Mouse (Mus musculus) macrophage (primary cell): ENCODE results near the gene Snrpg. TPM values are rescaled to one million over a fixed set of nuclear protein-coding genes. Genes with fewer than 3 reads are reported as not detected.
A peak's percentile ranks its signal among the peaks of the same experiment; 100 is the strongest.
"Not testable (repeated sequence)": the region's sequence is repeated elsewhere in the genome, so short reads cannot be mapped to it uniquely, and the experiment has no call there.

ENCODE experiments used
- H3K27ac ChIP-seq: fragments of 350-480 bp; formaldehyde crosslinking; 2 replicates; pipeline ENCODE4 v1.9.0; 2021
- H3K36me3 ChIP-seq: fragments of 350-480 bp; formaldehyde crosslinking; 2 replicates; pipeline ENCODE4 v1.9.0; 2021; ENCODE audit errors: inconsistent target
- H3K4me3 ChIP-seq: fragments of 350-480 bp; formaldehyde crosslinking; 2 replicates; pipeline ENCODE4 v1.9.0; 2021; ENCODE audit errors: inconsistent target
- H3K79me2 ChIP-seq: fragments of 350-480 bp; formaldehyde crosslinking; 2 replicates; pipeline ENCODE4 v1.9.0; 2021; ENCODE audit errors: inconsistent target
- WGBS: methylation state at CpG from one replicate; pipeline ENCODE4 v1.1.7; 2026; ENCODE audit warnings: inconsistent platforms; ENCODE audit not compliant: missing documents; 5-methylcytosine and 5-hydroxymethylcytosine counted together
- polyA plus RNA-seq: library from polyadenylated mRNA; stranded (reverse); fragments of 250-400 nt; gene quantifications from 3 replicates; pipeline ENCODE4 v1.2.4, GENCODE M21; 2018; ENCODE audit warnings: inconsistent platforms

The Snrpg gene
- polyA plus RNA-seq, 1 experiment from 2014 or later, result 12.5 TPM

DNA sequence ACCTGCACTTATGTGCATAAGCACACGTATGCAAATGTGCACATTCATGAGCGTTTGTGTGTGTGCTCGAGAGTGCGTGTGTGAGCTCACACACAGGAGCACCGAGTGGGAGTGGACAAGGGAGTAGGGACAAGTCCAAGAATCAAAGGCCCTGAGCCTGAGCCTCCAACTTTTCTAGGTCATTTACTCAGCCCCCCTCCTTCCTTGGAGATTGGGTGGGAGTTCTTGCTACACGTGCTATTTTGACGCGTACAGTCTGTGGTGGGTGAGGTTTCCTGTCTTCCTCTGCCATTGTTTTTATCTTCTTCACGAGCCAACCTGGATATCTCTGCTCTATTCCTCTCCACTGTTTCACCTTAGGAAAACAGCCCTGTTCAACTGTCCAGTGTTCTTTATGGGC, 14.1 kb upstream of the Snrpg start:
- Histone ChIP-seq H3K36me3 (no peaks in the 10 kb centered on the region), H3K79me2 (no peaks in the 10 kb centered on the region), H3K27ac (no peak overlapping the region), H3K4me3 (no peak overlapping the region)
- WGBS, result 60% methylated on average over 9 of the region's 9 CpGs

GRCm38 (mm10) chr6:86360691-86361090, 10.4 kb upstream of the Snrpg start:
- H3K79me2 ChIP-seq, result no peaks in the 10 kb centered on the region
- no peaks in the 10 kb centered on the region for H3K36me3 ChIP-seq
- H3K27ac ChIP-seq, result no peak overlapping the region
- WGBS, result 83% methylated on average over 7 of the region's 7 CpGs
- H3K4me3 ChIP-seq, result no peak overlapping the region

DNA sequence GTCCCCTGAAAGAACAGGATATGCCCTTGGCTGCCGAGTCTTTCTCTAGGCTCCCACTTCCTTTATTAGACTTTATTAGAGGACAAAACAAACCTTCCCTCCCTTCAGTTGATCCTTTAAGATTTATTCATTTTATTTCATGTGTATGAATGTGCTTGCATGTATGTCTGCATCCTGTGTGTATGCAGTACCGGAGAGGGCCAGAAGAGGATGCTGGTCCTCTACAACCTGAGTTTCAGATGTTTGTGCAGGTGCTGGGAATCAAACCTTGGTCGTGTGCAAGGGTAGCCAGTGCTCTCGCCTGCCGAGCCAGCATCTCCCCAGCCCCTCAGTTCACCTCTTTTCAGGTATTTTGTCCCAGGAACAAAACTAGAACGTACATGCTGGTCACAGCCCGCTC, 9.7 kb upstream of the Snrpg start:
- H3K4me3 ChIP-seq, result no peak overlapping the region
- H3K79me2 ChIP-seq, result no peaks in the 10 kb centered on the region; the same call in 1 of the 2 replicates
- WGBS, result 88% methylated on average over 7 of the region's 7 CpGs
- no peaks in the 10 kb centered on the region for H3K36me3 ChIP-seq
- H3K27ac ChIP-seq, result no peak overlapping the region

DNA sequence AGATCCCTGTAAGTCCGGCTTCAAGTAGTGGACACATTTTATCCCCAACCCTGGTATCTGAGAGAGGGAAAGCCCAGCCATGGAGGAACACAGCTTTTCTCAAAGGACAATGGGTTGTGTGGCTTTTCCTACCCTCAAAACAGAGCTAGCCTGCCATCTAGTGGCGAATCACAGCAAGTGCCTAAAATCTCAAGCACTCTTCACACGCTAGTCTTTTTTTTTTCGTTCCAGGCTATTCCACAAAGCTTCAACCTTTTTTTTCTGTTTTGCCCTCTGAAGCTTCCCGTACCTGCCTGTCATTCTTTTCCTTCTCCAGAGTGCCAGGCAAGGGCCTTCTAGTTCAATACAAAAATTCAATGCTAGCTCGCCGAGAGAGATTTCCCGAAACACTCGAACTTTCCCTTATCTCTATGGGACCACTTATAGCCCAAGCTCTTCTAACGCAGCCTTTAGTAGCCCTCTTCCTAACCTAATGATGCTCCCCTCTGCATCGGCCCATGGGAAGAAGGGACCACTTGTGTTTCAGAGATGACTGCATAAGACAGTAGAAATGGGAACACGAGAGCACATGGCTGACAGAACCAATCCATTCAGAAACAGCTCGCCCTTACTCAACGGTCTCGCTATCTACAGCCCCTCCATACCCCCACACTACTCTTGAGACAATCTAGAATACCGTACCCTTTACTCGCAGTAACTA, 6.5 kb upstream of the Snrpg start:
- 1% methylated on average over 16 of the region's 17 CpGs for WGBS
- no peaks in the 10 kb centered on the region for H3K36me3 ChIP-seq
- no peaks in the 10 kb centered on the region; the same call in 1 of the 2 replicates for H3K79me2 ChIP-seq
- H3K4me3 ChIP-seq, result peak overlapping the region; percentile 51
- no peak overlapping the region for H3K27ac ChIP-seq

DNA sequence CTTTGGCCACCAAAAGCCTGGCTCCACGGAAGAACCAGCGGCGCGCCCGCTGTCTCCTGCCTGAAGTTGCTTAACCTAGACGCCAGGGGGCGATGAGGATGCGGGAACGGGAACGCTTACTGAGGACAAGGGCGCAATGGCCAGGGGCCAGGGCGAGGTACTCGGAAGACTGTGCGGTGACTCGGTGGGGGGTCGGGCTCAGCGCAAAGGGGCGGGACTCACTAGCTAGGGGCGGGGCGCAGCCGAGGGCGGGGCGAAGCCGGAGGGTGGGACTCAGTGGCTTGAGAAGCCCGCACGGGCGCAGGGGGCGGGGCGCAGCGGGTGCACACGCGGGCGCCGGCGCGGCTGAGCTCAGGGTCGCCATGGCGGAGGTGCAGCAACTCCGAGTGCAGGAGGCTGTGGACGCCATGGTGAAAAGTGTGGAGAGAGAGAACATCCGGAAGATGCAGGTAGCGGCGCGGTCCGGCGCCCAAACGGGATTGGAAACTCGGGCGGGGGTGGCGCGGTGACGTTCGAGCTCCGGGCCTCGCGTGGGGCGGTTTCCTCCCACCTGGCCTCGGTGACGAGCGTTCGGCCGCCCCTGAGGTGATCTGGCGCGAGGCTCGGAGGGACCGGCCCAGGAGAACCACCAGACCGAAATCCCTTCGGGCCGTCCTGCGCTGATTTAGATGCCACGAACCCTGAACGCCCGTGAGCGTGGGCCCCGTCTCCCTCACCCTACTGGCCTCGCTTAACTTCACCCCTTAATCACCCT, 5.6 kb upstream of the Snrpg start, which contains the start of gene Fam136a:
Fam136a (plus strand) TSS at position 276 of the 754 bp plus-strand sequence.
- Histone ChIP-seq H3K4me3 (peak within 1 kb of the TSS; percentile 59), H3K79me2 (no peaks in the 10 kb centered on the region; the same call in 1 of the 2 replicates), H3K36me3 (no peaks in the 10 kb centered on the region), H3K27ac (0 out of 2 replicates have a peak within 1 kb of the TSS, but pooled peaks have one; percentile 21)
- WGBS, result 0% methylated on average over 61 of the region's 76 CpGs

DNA sequence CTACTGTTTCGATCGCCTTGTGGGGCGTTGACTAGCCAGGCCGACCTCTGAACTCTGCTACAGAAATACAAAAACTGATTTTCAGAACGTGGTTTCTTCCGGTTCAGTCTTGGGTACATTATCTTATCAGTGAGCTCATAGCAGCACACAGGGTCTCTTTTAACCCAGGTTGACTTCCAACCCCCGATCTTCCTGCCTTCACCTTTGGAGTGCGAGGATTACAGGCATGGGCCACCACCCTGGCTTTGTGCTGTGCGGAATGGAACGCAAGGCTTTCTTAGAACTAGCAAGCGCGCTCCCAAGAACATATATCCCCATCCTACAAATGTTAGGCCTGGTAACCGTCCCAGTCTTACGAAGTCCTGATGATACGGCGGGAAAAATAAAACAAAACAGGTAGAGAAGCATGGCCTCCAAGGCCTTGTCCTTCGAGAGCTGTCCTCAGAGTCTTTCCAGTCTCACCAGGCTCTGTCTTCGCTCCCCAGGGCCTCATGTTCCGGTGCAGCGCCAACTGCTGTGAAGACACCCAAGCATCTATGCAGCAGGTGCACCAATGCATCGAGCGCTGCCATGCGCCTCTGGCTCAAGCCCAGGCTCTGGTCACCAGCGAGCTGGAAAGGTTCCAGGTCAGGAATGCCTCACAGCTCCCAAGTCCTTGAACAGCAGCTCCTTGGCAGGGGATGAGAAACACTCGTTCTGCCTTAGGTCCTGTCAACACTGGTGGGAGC, 4.8 kb upstream of the Snrpg start:
- H3K27ac ChIP-seq, result 0 out of 2 replicates have a peak overlapping the region, but pooled peaks have one; percentile 21
- peak overlapping the region; percentile 59 for H3K4me3 ChIP-seq
- WGBS, result 60% methylated on average over 25 of the region's 25 CpGs
- H3K79me2 ChIP-seq, result no peaks in the 10 kb centered on the region; the same call in 1 of the 2 replicates
- H3K36me3 ChIP-seq, result no peaks in the 10 kb centered on the region

DNA sequence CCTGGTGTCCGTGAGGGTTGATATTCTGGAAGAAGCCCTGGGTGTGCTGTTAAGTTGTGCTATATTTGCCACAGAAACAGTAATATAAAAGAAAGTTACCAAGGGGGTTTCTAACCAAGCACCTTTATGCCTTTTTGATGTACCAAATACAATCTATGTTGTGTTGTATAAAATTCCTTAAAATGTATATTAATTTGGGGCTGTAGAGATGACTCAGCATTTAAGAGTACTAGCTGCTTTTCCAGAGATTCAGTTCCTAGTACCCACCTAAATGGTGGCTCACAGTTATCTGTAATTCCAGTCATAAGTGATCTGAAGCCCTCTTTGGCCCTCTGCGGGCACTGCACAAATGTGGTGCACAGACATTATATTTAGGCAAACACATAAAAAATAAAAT, 4.3 kb upstream of the Snrpg start:
- Histone ChIP-seq H3K79me2 (peaks cover 4% of the 10 kb centered on the region), H3K27ac (no peak overlapping the region), H3K4me3 (no peak overlapping the region), H3K36me3 (no peaks in the 10 kb centered on the region)
- 94% methylated on average over 2 of the region's 2 CpGs for WGBS

DNA sequence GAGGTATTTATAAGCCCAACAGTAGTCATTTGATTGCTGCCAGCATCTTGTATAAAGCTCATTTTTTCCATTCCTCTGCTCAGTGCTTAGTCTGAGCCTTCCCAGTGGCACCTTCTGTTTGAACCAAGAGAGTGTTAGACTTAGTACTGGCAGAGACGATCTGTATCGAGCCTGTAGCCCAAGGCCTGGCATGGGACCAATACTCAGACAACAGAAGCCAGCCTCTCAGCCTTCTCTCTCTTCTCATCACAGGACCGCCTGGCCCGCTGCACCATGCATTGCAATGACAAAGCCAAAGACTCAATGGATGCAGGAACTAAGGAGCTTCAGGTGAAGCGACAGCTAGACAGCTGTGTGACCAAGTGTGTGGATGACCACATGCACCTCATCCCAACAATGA, 2.6 kb upstream of the Snrpg start:
- Histone ChIP-seq H3K79me2 (peaks cover 20% of the 10 kb centered on the region), H3K4me3 (no peak overlapping the region), H3K36me3 (no peaks in the 10 kb centered on the region), H3K27ac (no peak overlapping the region)
- 94% methylated on average over 5 of the region's 5 CpGs for WGBS

- Histone ChIP-seq H3K27ac (0 out of 2 replicates have a peak overlapping the region, but pooled peaks have one; percentile 72), H3K36me3 (no peaks in the 10 kb centered on the region), H3K79me2 (peaks cover 38% of the 10 kb centered on the region), H3K4me3 (no peak overlapping the region)
- WGBS, result 82% methylated on average over 3 of the region's 3 CpGs
Observed at GRCm38 (mm10) chr6:86370093-86370713, 901 bp upstream of the Snrpg start.

DNA sequence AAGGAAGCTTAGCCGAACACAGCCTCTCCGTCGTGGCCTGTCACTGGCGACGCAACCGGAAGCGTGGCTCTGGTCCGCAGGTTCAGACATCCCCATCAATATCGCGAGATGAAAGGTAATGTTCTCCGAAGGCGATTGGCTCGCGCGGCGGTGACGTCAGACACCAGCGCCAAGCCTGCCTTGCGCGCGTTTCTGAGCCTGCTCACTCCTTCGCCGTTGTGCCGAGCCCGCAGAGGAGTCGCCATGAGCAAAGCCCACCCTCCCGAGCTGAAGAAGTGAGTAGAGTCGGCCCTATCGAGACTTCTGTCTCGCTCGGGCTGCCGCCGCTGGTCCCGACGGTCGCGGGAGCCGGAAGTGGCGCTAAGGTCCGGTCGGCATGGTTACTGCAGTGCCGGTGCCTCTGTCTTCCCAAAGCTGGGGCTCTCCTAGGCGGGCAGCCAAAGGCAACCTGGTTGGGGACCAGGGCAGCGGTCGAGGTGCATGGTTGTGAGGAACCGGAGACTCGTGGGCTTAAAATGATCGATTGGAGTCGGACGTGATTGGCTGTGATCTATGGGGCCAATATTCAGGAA, 322 bp downstream of the Snrpg start:
- WGBS, result 0% methylated on average over 50 of the region's 50 CpGs
- Histone ChIP-seq H3K4me3 (peak overlapping the region; percentile 82), H3K27ac (peak overlapping the region; percentile 72), H3K36me3 (0 out of 2 replicates have a peak, but pooled peaks cover under 1% of the 10 kb centered on the region), H3K79me2 (peaks cover 45% of the 10 kb centered on the region)

- Histone ChIP-seq H3K4me3 (peak overlapping the region; percentile 82), H3K27ac (no peak overlapping the region), H3K36me3 (peaks cover 4% of the 10 kb centered on the region; the same call in 1 of the 2 replicates), H3K79me2 (peaks cover 45% of the 10 kb centered on the region)
- 2% methylated on average over 12 of the region's 12 CpGs for WGBS
Observed at GRCm38 (mm10) chr6:86371950-86372516, 929 bp downstream of the Snrpg start.

- WGBS, result 94% methylated on average over 6 of the region's 6 CpGs
- Histone ChIP-seq H3K27ac (no peak overlapping the region), H3K79me2 (peaks cover 45% of the 10 kb centered on the region), H3K4me3 (no peak overlapping the region), H3K36me3 (peaks cover 19% of the 10 kb centered on the region)
Observed at GRCm38 (mm10) chr6:86373556-86373955, 2.5 kb downstream of the Snrpg start.

DNA sequence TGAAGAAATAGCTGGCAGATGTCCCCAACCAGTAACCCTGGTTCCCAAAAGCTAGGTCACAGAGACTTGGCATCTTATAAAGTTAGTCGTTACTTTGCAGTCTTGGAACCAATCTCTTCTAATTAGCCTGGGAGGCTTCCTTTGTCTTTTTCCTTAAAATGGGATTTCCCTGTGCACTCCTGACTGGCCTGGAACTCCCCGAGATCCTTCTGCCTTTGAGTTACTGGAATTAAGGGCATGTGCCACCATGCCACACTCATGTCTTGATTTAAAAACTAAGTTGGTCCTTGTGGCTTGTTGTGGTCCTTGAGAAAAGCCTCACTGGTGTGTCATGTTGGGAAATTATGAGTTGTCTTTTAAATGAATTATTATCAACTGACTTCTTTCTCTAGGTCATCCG, 7.2 kb downstream of the Snrpg start:
- Histone ChIP-seq H3K36me3 (peaks cover 20% of the 10 kb centered on the region), H3K79me2 (peaks cover 26% of the 10 kb centered on the region), H3K27ac (no peak overlapping the region), H3K4me3 (no peak overlapping the region)
- 94% methylated on average over 3 of the region's 3 CpGs for WGBS

DNA sequence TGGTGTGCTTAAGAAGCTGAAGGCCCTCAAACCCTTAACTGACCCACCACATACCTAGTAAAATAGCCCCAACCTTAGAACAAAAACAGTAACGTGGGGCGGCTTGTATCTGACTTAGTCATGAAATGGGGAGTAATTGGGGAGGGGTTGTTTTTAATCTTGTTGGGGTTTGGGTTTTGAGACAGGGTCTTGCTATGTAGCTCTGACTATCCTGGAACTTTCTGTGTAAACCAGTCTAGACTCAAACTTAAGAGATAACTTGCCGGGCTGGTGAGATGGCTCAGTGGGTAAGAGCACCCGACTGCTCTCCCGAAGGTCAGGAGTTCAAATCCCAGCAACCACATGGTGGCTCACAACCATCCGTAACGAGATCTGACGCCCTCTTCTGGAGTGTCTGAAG, 9.0 kb downstream of the Snrpg start:
- 100% methylated on average over 2 of the region's 8 CpGs for WGBS
- not testable (repeated sequence) for H3K79me2 ChIP-seq, H3K27ac ChIP-seq, H3K4me3 ChIP-seq
- H3K36me3 ChIP-seq, result peaks cover 20% of the 10 kb centered on the region
